Mouse (Mus musculus): Measurements from ENCODE around the gene Spon1. TPM values are rescaled to one million over a fixed set of nuclear protein-coding genes. Genes with fewer than 3 reads are reported as not detected.
A peak's percentile ranks its signal among the peaks of the same experiment; 100 is the strongest.

The Spon1 gene
- polyA plus RNA-seq, 1 experiment from 2014 or later, result 19.8 TPM

GRCm38 (mm10) chr7:113739181-113739580 is 26.6 kb upstream of the Spon1 start:
- Histone ChIP-seq H3K36me3 (ENCODE audit: control insufficient read depth, insufficient read depth, low read length) (no peaks in the 10 kb centered on the region), H3K27ac (ENCODE audit: low read length) (no peak overlapping the region), H3K9ac (replicated peaks; ENCODE audit: low read depth, low read length) (no peak overlapping the region), H3K4me1 (ENCODE audit: control insufficient read depth, insufficient read depth, low read length) (no peaks in the 10 kb centered on the region), H3K4me3 (ENCODE audit: low read depth, low read length) (no peak overlapping the region), H3K4me2 (replicated peaks; ENCODE audit: low read depth, low read length) (no peak overlapping the region), H3K27me3 (ENCODE audit: control insufficient read depth, insufficient read depth, low read length) (no peaks in the 10 kb centered on the region), H3K9me3 (ENCODE audit: control insufficient read depth, low read depth, low read length) (peaks cover 3% of the 10 kb centered on the region; the same call in 1 of the 2 replicates)
- no peak for ATAC-seq (ENCODE audit: insufficient number of reproducible peaks, insufficient read depth, low FRiP score, low read depth)
- 49% methylated on average over 7 of the region's 7 CpGs for WGBS

- H3K9ac ChIP-seq (replicated peaks; ENCODE audit: low read depth, low read length), result no peak overlapping the region
- WGBS, result 87% methylated on average over 4 of the region's 4 CpGs
- H3K27ac ChIP-seq (ENCODE audit: low read length), result no peak overlapping the region
- no peak for ATAC-seq (ENCODE audit: insufficient number of reproducible peaks, insufficient read depth, low FRiP score, low read depth)
- H3K27me3 ChIP-seq (ENCODE audit: control insufficient read depth, insufficient read depth, low read length), result no peaks in the 10 kb centered on the region
- no peaks in the 10 kb centered on the region for H3K4me1 ChIP-seq (ENCODE audit: control insufficient read depth, insufficient read depth, low read length)
- H3K4me2 ChIP-seq (replicated peaks; ENCODE audit: low read depth, low read length), result no peak overlapping the region
- H3K36me3 ChIP-seq (ENCODE audit: control insufficient read depth, insufficient read depth, low read length), result no peaks in the 10 kb centered on the region
- peaks cover 3% of the 10 kb centered on the region; the same call in 1 of the 2 replicates for H3K9me3 ChIP-seq (ENCODE audit: control insufficient read depth, low read depth, low read length)
- H3K4me3 ChIP-seq (ENCODE audit: low read depth, low read length), result no peak overlapping the region
These were observed 23.2 kb upstream of the Spon1 start for GRCm38 (mm10) chr7:113742644-113743043.

- H3K27ac ChIP-seq (ENCODE audit: low read length), result no peak overlapping the region
- H3K9me3 ChIP-seq (ENCODE audit: control insufficient read depth, low read depth, low read length), result peaks cover 3% of the 10 kb centered on the region; the same call in 1 of the 2 replicates
- H3K36me3 ChIP-seq (ENCODE audit: control insufficient read depth, insufficient read depth, low read length), result no peaks in the 10 kb centered on the region
- H3K4me2 ChIP-seq (replicated peaks; ENCODE audit: low read depth, low read length), result no peak overlapping the region
- H3K27me3 ChIP-seq (ENCODE audit: control insufficient read depth, insufficient read depth, low read length), result no peaks in the 10 kb centered on the region
- no peak overlapping the region for H3K4me3 ChIP-seq (ENCODE audit: low read depth, low read length)
- no peaks in the 10 kb centered on the region for H3K4me1 ChIP-seq (ENCODE audit: control insufficient read depth, insufficient read depth, low read length)
- ATAC-seq (ENCODE audit: insufficient number of reproducible peaks, insufficient read depth, low FRiP score, low read depth), result no peak
- H3K9ac ChIP-seq (replicated peaks; ENCODE audit: low read depth, low read length), result no peak overlapping the region
- WGBS, result 39% methylated on average over 5 of the region's 5 CpGs
These were observed 21.8 kb upstream of the Spon1 start for GRCm38 (mm10) chr7:113743982-113744381.

- Histone ChIP-seq H3K4me1 (ENCODE audit: control insufficient read depth, insufficient read depth, low read length) (no peaks in the 10 kb centered on the region), H3K27ac (ENCODE audit: low read length) (no peak overlapping the region), H3K36me3 (ENCODE audit: control insufficient read depth, insufficient read depth, low read length) (no peaks in the 10 kb centered on the region), H3K9me3 (ENCODE audit: control insufficient read depth, low read depth, low read length) (no peaks in the 10 kb centered on the region), H3K27me3 (ENCODE audit: control insufficient read depth, insufficient read depth, low read length) (no peaks in the 10 kb centered on the region), H3K4me2 (replicated peaks; ENCODE audit: low read depth, low read length) (no peak overlapping the region), H3K9ac (replicated peaks; ENCODE audit: low read depth, low read length) (no peak overlapping the region), H3K4me3 (ENCODE audit: low read depth, low read length) (no peak overlapping the region)
- ATAC-seq (ENCODE audit: insufficient number of reproducible peaks, insufficient read depth, low FRiP score, low read depth), result no peak
- 87% methylated on average over 2 of the region's 2 CpGs for WGBS
These were observed 9.2 kb upstream of the Spon1 start for GRCm38 (mm10) chr7:113756616-113757015.

GRCm38 (mm10) chr7:113759212-113759611 is 6.6 kb upstream of the Spon1 start:
- WGBS, result 2% methylated on average over 1 of the region's 1 CpGs
- Histone ChIP-seq H3K27me3 (ENCODE audit: control insufficient read depth, insufficient read depth, low read length) (no peaks in the 10 kb centered on the region), H3K4me2 (replicated peaks; ENCODE audit: low read depth, low read length) (no peak overlapping the region), H3K9ac (replicated peaks; ENCODE audit: low read depth, low read length) (no peak overlapping the region), H3K9me3 (ENCODE audit: control insufficient read depth, low read depth, low read length) (no peaks in the 10 kb centered on the region), H3K36me3 (ENCODE audit: control insufficient read depth, insufficient read depth, low read length) (no peaks in the 10 kb centered on the region), H3K4me1 (ENCODE audit: control insufficient read depth, insufficient read depth, low read length) (no peaks in the 10 kb centered on the region), H3K4me3 (ENCODE audit: low read depth, low read length) (no peak overlapping the region), H3K27ac (ENCODE audit: low read length) (no peak overlapping the region)
- ATAC-seq (ENCODE audit: insufficient number of reproducible peaks, insufficient read depth, low FRiP score, low read depth), result no peak

GRCm38 (mm10) chr7:113765133-113765532 is 665 bp upstream of the Spon1 start:
- Histone ChIP-seq H3K4me1 (ENCODE audit: control insufficient read depth, insufficient read depth, low read length) (0 out of 2 replicates have a peak, but pooled peaks cover 8% of the 10 kb centered on the region), H3K4me2 (replicated peaks; ENCODE audit: low read depth, low read length) (peak overlapping the region; percentile 96; the same call in 1 of the 2 replicates), H3K27ac (ENCODE audit: low read length) (no peak overlapping the region), H3K27me3 (ENCODE audit: control insufficient read depth, insufficient read depth, low read length) (peaks cover 12% of the 10 kb centered on the region; the same call in 1 of the 2 replicates), H3K9me3 (ENCODE audit: control insufficient read depth, low read depth, low read length) (no peaks in the 10 kb centered on the region), H3K36me3 (ENCODE audit: control insufficient read depth, insufficient read depth, low read length) (no peaks in the 10 kb centered on the region), H3K4me3 (ENCODE audit: low read depth, low read length) (no peak overlapping the region), H3K9ac (replicated peaks; ENCODE audit: low read depth, low read length) (no peak overlapping the region)
- ATAC-seq (ENCODE audit: insufficient number of reproducible peaks, insufficient read depth, low FRiP score, low read depth), result no peak
- WGBS, result 90% methylated on average over 5 of the region's 5 CpGs

DNA sequence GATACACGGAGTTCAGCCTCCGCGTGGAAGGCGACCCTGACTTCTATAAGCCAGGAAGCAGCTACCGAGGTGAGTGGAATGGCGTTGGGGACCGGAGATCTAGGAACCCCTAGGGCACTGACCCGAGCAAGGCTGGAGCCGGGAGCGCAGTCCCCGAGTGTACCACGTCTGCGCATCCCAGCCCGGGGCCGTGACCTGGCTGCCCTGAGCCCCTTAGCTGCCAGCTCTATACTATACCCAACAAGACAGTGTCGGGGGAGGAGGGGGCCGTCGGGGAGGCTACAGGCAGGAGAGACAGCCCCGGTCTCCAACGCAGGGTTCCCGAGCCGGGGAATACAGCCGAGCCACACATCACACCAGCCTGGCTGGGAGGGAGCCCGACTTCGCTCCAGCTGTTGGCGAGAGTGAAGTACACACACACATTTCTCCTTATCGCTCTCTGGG is 722 bp downstream of the Spon1 start:
- 0 out of 2 replicates have a peak, but pooled peaks have one; percentile 17 for ATAC-seq (ENCODE audit: insufficient number of reproducible peaks, insufficient read depth, low FRiP score, low read depth)
- H3K4me2 ChIP-seq (replicated peaks; ENCODE audit: low read depth, low read length), result peak overlapping the region; percentile 96
- H3K9ac ChIP-seq (replicated peaks; ENCODE audit: low read depth, low read length), result peak overlapping the region; percentile 22
- WGBS, result 1% methylated on average over 27 of the region's 27 CpGs
- no peaks in the 10 kb centered on the region for H3K36me3 ChIP-seq (ENCODE audit: control insufficient read depth, insufficient read depth, low read length)
- H3K27me3 ChIP-seq (ENCODE audit: control insufficient read depth, insufficient read depth, low read length), result peaks cover 12% of the 10 kb centered on the region; the same call in 1 of the 2 replicates
- peak overlapping the region; percentile 50 for H3K4me3 ChIP-seq (ENCODE audit: low read depth, low read length)
- no peak overlapping the region for H3K27ac ChIP-seq (ENCODE audit: low read length)
- no peaks in the 10 kb centered on the region for H3K9me3 ChIP-seq (ENCODE audit: control insufficient read depth, low read depth, low read length)
- H3K4me1 ChIP-seq (ENCODE audit: control insufficient read depth, insufficient read depth, low read length), result 0 out of 2 replicates have a peak, but pooled peaks cover 8% of the 10 kb centered on the region

- Histone ChIP-seq H3K4me1 (ENCODE audit: control insufficient read depth, insufficient read depth, low read length) (0 out of 2 replicates have a peak, but pooled peaks cover 8% of the 10 kb centered on the region), H3K27ac (ENCODE audit: low read length) (no peak overlapping the region), H3K9ac (replicated peaks; ENCODE audit: low read depth, low read length) (no peak overlapping the region), H3K27me3 (ENCODE audit: control insufficient read depth, insufficient read depth, low read length) (peaks cover 12% of the 10 kb centered on the region; the same call in 1 of the 2 replicates), H3K4me2 (replicated peaks; ENCODE audit: low read depth, low read length) (peak overlapping the region; percentile 96; the same call in 1 of the 2 replicates), H3K9me3 (ENCODE audit: control insufficient read depth, low read depth, low read length) (no peaks in the 10 kb centered on the region), H3K36me3 (ENCODE audit: control insufficient read depth, insufficient read depth, low read length) (no peaks in the 10 kb centered on the region), H3K4me3 (ENCODE audit: low read depth, low read length) (peak overlapping the region; percentile 1; the same call in 1 of the 2 replicates)
- 27% methylated on average over 6 of the region's 6 CpGs for WGBS
- no peak for ATAC-seq (ENCODE audit: insufficient number of reproducible peaks, insufficient read depth, low FRiP score, low read depth)
These were observed 1.7 kb downstream of the Spon1 start for GRCm38 (mm10) chr7:113767546-113767945.

All from stomach, embryonic 14.5 days (tissue).